Mouse (Mus musculus) mouse embryonic stem cell (cell line): Measurements from ENCODE around the gene Fam102a.

ENCODE experiments used
- in situ Hi-C, 2 experiments: fragments of 300-500 bp; cut with MboI; formaldehyde crosslinking; loops; 1 replicate in 1 of 2; 3 replicates in 1 of 2; pipeline ENCODE4 v1.14.3; 2019 to 2020; ENCODE audit warnings: low sequenced_read_pairs in 2 of 2, low pct_unique_long_range_greater_than_20kb in 1 of 2, mixed read lengths in 1 of 2; ENCODE audit not compliant: unreplicated experiment in 1 of 2

Gene Fam102a

DNA sequence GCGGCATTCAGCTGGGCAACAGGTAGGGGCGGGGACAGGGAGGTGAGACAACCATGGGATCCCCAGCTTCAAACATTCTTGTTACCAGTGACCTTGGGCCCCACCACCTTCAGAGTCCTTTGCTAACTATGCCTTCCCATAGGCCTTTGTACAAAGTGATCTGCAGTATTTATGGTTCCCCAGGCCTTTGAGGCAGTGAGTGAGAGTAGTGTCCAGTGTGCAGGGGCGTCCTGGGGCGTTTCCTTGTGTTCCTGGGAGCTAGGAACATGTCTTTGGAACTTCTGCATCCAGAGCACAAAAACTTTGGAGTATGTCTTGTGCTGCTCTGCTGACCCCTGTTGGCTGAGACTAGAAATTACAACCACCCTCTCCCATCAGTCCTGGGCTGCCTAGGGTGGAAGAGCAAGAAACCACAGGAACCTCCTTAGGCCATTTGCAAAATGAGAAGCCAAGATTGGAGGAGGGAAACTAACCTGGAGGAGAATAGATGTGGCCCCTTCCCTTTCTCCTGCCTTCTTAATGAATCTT is 31.5 kb downstream of the Fam102a start:
- in situ Hi-C loops: loop anchor here (5.0 to 10.0 kb wide), 2 partner anchors 72 to 164 kb away; no protein-coding TSS in a partner anchor

DNA sequence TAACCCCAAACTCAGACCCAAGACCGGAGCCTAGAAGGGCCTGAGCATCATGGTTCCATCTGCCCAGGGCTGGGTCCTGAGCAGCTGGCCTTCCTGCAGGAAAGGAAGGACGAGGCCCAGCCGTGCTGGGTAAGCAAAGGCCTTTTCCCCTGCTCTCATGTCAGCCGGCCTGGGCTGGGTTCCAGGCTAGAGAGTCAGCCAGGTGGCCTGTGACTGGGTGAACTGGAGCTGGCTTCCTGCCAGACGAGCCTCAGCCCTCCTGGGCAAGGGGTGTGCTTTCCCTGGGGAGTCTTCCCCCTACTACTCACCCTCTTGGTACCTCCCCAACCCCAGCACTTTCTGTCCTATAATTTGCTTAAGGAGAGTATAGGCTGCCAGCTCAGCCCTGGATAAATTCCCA is 33.0 kb downstream of the Fam102a start:
- in situ Hi-C loops: loop anchor here (5.0 to 10.0 kb wide), 2 partner anchors 73 to 166 kb away; no protein-coding TSS in a partner anchor

DNA sequence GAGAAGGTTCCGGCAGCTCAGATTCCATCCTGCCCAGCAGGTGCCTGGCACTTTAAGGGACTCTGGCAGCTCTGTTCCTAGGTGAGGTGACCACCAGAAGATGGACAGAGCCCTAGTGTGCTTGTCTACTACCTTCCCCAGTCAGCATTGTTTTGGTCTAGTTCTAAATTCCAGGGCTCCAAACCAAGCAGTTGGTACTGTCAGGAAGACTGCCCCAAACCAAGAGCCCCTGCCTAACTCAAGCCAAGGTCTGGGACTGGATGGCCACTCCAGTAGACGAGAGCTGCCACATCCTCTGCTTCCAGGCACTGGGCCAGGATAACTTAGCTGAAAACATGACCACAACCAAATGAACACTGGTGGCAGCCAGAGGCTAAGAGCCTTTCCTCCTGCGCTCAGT is 33.8 kb downstream of the Fam102a start:
- in situ Hi-C loops: loop anchor here (5.0 to 10.0 kb wide), 2 partner anchors 74 to 167 kb away; no protein-coding TSS in a partner anchor

DNA sequence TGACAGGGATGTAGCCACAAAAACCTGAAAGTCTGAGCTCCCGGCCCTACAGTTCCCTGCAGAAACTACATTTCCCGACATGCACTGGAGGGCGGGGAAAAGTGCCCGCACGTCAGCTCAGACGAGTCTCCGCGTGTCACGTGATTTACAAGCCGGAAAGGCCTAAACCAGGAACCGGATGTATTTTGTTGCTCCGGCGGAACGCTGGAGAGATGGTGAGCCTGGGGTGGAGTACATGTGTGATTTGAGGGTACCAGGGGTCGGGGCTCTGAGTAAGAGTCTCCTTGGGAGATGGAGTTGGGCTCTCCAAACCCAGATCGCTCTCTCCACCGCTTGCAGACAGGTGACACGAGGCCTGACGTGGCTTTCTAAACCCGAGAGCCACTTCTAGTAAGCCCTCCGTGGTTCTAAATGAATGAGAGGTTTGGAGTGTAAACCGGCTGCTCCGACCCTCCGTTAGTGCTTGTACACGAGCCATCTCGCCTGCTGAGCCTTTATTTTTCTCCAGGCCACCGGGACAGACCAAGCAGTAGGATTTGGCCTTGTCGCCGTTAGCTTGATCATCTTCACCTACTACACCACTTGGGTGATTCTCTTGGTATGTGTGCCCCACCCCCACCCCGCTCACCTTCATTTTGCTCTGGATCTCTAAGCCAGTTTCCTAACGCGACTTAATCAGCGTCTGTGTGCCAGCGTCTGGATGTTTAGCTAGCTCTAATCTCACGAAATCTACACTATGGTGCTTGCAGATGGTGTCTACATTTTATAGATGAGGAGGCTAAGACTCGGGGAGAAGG is 35.8 kb downstream of the Fam102a start, which contains the start of gene Dpm2:
Dpm2 (plus strand) TSS at position 161 of the 797 bp plus-strand sequence.
- in situ Hi-C loops: no loop called here

DNA sequence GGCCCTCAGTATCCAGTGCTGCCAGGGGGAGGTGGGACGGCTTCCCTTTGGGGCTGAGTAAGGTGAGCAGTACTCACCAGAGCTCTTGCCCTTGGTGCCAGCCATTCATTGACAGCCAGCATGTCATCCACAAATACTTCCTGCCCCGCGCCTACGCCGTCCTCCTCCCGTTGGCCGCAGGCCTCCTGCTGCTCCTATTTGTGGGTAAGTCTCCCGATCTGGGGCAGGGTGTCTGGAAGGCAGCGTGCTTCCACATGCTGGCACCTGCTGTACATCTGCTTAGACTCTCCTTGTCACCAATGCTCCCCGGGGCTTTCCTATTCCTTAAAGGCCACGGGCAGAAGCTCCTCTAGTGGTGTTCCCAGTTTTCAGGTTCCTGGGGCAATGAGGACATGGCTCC is 37.1 kb downstream of the Fam102a start:
- in situ Hi-C loops: no loop called here

DNA sequence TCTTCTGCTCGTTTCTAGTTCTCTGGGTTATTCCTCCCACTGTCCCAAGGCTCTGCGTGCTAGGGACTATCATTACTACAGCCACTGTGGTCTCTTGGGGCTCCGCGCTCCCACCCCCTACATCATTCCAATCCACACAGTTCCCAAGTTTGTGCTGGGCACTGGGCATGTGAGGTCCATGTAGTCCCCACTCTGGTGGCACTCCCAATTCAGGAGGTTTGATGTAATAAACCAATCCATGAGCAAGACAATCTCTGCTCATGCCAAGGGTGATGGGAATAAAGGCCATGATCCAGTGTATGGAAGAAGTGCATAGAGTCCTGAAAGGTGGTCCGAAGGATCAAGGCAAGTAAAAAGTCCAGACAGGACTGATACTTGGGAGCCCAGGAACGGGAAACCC is 39.4 kb downstream of the Fam102a start, which contains the start of gene Pip5kl1:
Pip5kl1 (plus strand) TSS at position 301 of the 400 bp plus-strand sequence.
- in situ Hi-C loops: no loop called here

DNA sequence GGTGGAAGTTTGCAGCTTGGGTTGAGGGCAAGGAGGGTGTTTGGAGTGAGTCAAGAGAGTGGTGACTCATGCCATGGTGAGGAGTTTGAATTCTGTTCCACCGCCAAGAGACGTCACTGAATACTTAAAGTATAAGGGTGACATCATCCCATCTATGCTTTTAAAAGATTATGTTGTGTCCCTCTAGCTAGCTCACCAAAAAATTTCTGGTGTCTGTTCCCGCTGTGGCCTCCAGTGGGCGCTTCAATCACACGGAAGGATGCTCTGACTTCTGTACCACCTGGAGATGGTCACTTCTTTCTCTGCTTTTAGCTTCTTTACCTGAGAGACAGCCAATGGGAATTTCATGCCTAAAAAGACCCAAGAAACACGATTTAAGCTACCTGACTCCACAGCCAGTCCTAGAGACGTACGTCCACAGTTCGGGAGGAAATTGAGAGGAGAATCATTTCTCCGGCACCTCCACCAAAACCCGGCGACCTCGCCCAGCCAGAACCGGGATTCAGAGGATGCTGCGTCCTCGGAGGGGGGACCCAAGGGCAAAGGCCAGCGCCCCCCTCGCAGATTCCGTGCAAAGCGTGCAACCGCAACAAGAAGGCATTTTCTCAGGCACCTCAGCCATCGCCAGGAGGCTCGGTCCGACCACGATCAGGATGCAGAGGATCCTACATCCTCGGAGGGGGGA is 39.9 kb downstream of the Fam102a start:
- in situ Hi-C loops: no loop called here

DNA sequence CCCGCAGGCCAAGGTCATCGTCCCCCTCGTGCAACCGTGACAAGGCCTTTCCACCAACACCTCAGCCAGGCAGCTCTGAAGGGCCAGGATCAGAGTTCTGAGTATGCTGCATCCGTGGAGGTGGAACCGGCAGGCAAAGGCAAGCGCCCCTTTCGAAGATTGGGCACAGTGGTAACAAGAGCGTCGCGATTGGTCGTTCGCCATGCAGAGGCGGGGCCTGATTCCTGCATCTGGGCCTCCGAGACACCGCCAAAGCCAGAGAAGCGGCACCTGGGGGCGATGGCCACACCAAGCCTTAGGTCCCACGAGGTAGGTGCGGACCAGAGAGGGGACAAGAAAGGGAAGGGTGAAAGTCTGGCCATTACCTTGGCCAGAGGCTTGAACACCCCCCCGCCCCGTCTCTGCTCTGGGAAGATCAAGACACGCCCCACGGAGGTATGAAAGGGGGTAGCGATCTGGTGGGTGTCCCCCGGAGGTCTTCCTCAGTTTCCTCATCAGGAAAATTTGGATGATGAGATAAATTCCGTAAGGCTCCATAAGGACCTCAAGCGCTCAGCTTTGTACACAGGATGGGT is 40.5 kb downstream of the Fam102a start, which contains the start of gene 9430097D07Rik:
9430097D07Rik (minus strand) TSS at position 99 of the 575 bp plus-strand sequence.
- in situ Hi-C loops: no loop called here

DNA sequence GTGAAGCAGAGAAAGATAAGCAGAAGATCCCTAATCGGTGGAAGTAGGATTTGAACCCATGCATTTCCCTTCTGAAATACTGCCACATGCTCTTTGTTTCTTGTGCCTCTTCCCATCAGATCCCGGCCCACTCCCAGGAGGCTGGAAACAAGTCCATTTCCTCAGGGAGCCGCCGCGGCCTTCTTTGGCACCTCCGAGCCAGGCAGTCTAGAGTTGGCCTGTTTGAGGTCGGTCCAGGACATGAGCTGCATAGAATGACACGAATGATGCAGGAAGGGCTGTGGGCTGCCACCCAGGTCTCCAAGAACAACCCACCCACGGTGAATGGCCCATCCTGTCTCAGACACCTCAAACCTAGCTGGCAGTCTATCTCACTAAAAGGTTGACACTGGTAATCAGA is 41.4 kb downstream of the Fam102a start:
- in situ Hi-C loops: no loop called here

DNA sequence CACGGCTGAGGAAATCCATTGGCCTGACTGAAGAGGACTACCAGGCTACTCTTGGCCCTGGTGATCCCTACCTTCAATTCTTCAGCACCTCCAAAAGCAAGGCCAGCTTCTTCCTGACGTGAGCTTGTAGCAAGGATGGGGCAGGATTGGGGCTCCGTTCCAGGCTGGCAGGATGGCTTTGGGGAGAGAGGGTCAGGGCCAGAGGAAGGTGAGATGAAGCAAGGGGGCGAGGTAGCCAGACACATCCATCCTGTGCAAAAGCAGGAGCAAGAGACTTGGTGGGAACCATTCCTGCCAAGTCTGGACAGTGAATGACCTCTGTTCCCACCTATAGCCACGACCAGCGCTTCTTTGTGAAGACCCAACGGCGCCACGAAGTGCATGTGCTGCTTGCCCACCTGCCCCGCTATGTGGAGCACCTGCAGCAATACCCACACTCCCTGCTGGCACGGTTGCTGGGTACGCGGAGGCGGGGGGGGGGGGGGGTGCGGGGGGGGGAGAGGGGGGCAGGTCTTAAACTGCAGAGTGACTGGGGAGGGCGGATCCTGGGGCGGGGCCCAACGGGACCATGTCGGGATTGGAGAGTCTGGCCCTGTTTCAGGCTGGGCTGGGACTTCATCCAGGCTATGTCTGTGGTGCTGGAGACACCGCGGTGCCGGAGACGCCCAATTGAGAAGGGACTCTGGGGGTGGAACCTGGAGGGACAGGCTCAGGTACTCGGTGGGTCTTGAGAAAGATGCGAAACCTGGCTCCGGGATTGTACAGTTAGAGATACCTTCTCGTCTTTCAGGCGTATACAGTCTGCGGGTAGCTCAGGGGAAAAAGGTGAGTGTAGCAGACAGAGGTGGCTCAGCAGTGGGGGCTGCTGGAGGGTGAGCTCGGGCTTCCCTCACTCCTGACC is 43.3 kb downstream of the Fam102a start:
- in situ Hi-C loops: no loop called here

DNA sequence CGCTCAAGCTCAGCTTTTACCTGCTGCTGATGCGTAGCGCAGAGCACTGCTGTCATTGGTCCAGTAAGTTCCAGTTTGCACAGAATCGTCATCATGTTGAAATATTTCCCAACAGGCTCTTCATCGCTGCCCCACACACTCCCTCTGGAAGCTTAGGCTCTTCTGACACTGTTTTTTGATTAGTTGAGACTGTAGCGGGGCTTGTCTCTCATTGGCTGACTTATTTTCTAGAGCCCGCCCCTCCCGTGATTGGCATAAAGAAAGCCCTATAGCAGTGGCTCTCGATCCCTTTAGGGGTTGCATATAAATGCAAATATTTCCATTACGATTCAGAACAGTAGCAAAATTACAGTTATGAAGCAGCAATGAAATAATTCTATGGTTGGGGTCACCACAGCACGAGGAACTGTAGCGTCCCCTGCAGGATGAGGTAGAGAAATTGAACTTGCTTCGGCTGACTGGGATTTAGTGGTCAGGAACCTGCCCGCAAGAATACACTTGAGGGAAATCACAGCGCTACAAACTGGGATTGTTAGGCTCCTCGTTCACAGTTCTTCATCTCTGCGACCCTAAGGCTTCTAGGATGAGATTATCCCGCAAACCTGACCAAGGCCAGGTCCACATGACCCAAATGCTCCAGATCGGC is 46.4 kb downstream of the Fam102a start:
- in situ Hi-C loops: no loop called here

DNA sequence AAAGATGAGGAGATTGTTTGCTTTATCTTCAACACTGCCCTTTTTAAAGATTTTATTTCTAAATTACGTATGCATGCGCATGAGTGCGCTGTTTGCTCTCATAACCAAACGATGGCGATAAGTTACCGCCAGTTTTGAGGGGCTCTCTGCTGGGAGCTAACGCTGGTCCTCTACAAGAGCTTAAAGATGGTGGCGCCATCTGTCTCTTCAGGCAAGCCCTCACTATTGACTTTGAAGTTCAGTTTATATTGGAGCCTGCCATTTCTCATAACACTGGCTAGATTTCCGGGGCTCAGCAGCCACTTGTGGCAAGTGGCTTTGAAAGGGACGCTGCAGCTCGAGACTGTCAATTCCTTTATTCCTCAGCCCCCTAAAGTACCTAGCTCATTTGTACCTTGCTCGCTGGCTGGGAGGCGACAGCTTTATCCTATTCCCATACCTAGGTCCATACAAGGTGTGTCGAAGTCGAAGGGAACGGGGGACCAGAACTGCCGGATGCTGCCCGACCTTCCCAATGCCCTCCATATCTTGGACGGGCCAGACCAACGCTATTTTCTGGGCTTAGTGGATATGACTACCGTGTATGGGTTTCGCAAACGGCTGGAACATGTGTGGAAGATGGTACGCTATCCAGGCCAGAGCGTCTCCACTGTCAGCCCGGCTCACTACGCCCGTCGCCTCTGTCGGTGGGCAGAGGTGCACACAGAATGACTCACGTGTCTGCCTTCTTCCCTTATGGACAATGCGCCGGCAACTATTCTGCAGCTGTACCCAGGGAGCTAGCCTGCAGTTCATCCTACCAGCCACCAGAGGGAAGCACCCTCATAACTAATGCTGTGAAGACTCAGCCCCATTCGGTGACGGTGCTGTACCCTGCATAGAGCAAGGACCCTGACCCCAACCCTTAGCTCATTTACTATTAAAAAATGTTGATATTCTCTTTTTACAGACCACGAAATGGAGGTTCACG is 48.0 kb downstream of the Fam102a start:
- in situ Hi-C loops: no loop called here

DNA sequence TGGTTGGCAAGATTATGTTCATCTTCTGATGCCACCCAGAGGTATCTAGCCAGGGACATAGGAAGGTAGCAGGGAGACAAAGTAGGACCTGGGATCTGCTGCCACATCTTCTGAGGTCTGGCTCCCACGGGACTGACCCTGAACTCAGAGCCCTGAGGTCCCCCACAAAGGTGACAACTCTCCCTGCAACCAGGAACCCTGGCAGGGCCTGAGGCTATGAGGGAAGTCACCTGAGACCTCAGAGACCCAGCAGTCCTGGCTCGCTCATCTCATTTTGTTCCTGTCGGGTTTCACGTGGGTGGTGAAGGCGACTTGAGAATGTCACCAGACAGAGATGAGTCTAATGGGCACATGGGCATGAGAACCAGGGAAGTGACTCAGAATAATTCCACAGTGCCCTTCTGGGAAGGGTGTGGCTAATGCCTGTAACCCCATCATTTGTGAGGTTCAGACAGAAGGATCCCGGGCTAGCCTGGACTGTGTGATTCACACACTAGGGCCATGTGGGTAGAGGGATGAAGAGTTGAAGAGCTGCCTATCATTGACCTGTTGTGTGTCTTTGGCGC is 50.1 kb downstream of the Fam102a start:
- in situ Hi-C loops: no loop called here

DNA sequence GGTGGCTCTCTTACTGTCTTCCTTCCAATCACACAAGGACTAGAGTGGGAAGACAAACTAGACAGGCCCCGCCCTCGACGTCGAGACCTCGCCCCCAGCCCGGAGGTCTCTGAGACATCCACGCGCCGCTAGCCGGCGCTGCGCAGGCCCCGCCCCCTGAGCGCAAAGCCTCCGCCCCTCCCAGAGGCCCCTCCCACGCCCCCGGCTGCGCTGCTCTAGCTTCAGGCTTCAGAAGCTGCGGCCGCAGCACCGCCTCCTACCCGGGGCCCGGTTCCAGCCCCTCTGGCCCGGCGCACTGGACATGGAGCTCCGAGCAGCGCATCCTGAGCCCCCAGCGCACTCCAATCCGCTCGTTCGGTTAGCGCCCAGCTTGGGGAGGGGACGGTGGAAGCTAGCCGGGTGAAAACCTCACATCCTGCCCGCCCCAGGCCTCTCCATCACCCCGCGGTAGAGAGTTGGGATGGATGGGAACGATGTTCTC is 51.8 kb downstream of the Fam102a start, which contains the start of gene St6galnac4:
St6galnac4 (plus strand) TSS at position 225 of the 481 bp plus-strand sequence.
- in situ Hi-C loops: no loop called here

DNA sequence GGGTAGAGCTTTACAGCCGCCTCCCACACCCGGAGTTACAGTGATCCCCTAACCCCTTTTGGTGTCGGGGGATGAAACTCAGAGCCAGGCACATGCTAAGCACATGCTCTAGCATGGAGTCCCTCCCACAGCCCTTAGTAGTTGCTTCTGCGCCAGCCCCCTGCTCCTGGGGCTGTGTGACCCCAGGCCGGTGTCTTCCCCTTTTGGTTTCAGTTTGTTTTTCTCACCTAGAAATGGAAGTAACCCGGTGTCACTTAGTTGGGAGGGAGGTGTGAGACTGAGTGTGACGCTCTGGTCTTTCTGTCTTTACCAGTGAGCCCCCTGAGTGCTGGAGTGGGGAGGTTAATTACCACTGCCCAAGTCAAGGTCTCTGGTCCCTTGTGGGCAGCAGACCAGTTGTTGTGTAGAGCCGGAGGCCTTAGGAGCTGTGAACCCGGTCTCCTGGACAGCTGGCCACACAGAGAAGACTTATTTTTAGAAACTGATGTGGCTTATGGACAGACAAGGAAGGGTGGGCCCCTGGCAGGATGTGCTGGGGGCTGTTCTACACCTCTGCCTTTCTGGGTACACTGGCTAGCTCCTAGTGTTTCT is 52.7 kb downstream of the Fam102a start:
- in situ Hi-C loops: no loop called here
